Mouse (Mus musculus): Measurements from ENCODE around the gene A230072I06Rik. TPM values are rescaled to one million over a fixed set of nuclear protein-coding genes. Genes with fewer than 3 reads are reported as not detected.

The A230072I06Rik gene
- not detected in 2 replicates for polyA plus RNA-seq (2015; fragmentation: Nextera tagmentation; extraction: Ambion mirVana)

GRCm38 (mm10) chr8:12278663-12279312 is at the start of gene A230072I06Rik:
Gene A230072I06Rik (plus strand): TSS chr8:12278819.
- 52% methylated on average over 12 of the region's 12 CpGs for WGBS (ENCODE audit: insufficient replicate concordance)

GRCm38 (mm10) chr8:12234039-12234438 is 44.6 kb upstream of the A230072I06Rik start:
- ATAC-seq (ENCODE audit: low read depth) (no peak), DNase-seq (no peak)
- Histone ChIP-seq H3K27ac (no peak overlapping the region), H3K9ac (no peak overlapping the region), H3K27me3 (no peaks in the 10 kb centered on the region), H3K4me1 (replicated peaks) (no peaks in the 10 kb centered on the region), H3K4me3 (replicated peaks) (no peak overlapping the region), H3K9me3 (replicated peaks) (no peaks in the 10 kb centered on the region), H3K4me2 (no peak overlapping the region), H3K36me3 (no peaks in the 10 kb centered on the region)
- WGBS (ENCODE audit: insufficient replicate concordance), result 65% methylated on average over 11 of the region's 11 CpGs

More at GRCm38 (mm10) chr8:12278663-12279312, at the start of gene A230072I06Rik:
- 0 out of 2 replicates have a peak, but pooled peaks cover 2% of the 10 kb centered on the region for H3K27me3 ChIP-seq
- no peak within 1 kb of the TSS for H3K9ac ChIP-seq
- no peak for ATAC-seq (ENCODE audit: low read depth)
- no peak within 1 kb of the TSS for H3K4me2 ChIP-seq
- no peak within 1 kb of the TSS for H3K4me3 ChIP-seq (replicated peaks)
- no peaks in the 10 kb centered on the region for H3K9me3 ChIP-seq (replicated peaks)
- no peaks in the 10 kb centered on the region for H3K36me3 ChIP-seq
- no peak within 1 kb of the TSS for H3K27ac ChIP-seq
- H3K4me1 ChIP-seq (replicated peaks), result peaks cover 3% of the 10 kb centered on the region; the same call in 1 of the 2 replicates
- DNase-seq, result no peak

GRCm38 (mm10) chr8:12238775-12239174 is 39.8 kb upstream of the A230072I06Rik start:
- ATAC-seq (ENCODE audit: low read depth), result no peak
- Histone ChIP-seq H3K27me3 (no peaks in the 10 kb centered on the region), H3K9me3 (replicated peaks) (no peaks in the 10 kb centered on the region), H3K4me1 (replicated peaks) (no peaks in the 10 kb centered on the region), H3K9ac (no peak overlapping the region), H3K36me3 (no peaks in the 10 kb centered on the region), H3K4me3 (replicated peaks) (no peak overlapping the region), H3K4me2 (no peak overlapping the region), H3K27ac (no peak overlapping the region)
- 68% methylated on average over 7 of the region's 7 CpGs for WGBS (ENCODE audit: insufficient replicate concordance)
- no peak for DNase-seq

- WGBS (ENCODE audit: insufficient replicate concordance), result 56% methylated on average over 9 of the region's 9 CpGs
Measured at GRCm38 (mm10) chr8:12240143-12240542, 38.5 kb upstream of the A230072I06Rik start.

GRCm38 (mm10) chr8:12243746-12244145 is 34.9 kb upstream of the A230072I06Rik start:
- Histone ChIP-seq H3K9me3 (replicated peaks) (no peaks in the 10 kb centered on the region), H3K4me3 (replicated peaks) (no peak overlapping the region), H3K4me2 (no peak overlapping the region), H3K27me3 (no peaks in the 10 kb centered on the region), H3K9ac (no peak overlapping the region), H3K4me1 (replicated peaks) (no peaks in the 10 kb centered on the region), H3K27ac (no peak overlapping the region), H3K36me3 (no peaks in the 10 kb centered on the region)
- no peak for DNase-seq
- WGBS (ENCODE audit: insufficient replicate concordance), result 44% methylated on average over 1 of the region's 1 CpGs
- ATAC-seq (ENCODE audit: low read depth), result no peak

More at GRCm38 (mm10) chr8:12240143-12240542, 38.5 kb upstream of the A230072I06Rik start:
- Histone ChIP-seq H3K4me3 (replicated peaks) (no peak overlapping the region), H3K27ac (no peak overlapping the region), H3K9ac (no peak overlapping the region), H3K36me3 (no peaks in the 10 kb centered on the region), H3K9me3 (replicated peaks) (no peaks in the 10 kb centered on the region), H3K4me1 (replicated peaks) (no peaks in the 10 kb centered on the region), H3K4me2 (no peak overlapping the region), H3K27me3 (no peaks in the 10 kb centered on the region)
- DNase-seq (no peak), ATAC-seq (ENCODE audit: low read depth) (no peak)

GRCm38 (mm10) chr8:12259890-12260289 is 18.7 kb upstream of the A230072I06Rik start:
- Histone ChIP-seq H3K27ac (no peak overlapping the region), H3K9me3 (replicated peaks) (no peaks in the 10 kb centered on the region), H3K27me3 (no peaks in the 10 kb centered on the region), H3K36me3 (no peaks in the 10 kb centered on the region), H3K9ac (no peak overlapping the region), H3K4me1 (replicated peaks) (no peaks in the 10 kb centered on the region), H3K4me2 (no peak overlapping the region), H3K4me3 (replicated peaks) (no peak overlapping the region)
- WGBS (ENCODE audit: insufficient replicate concordance), result 44% methylated on average over 2 of the region's 2 CpGs
- ATAC-seq (ENCODE audit: low read depth) (no peak), DNase-seq (no peak)

GRCm38 (mm10) chr8:12260476-12261029 is 18.1 kb upstream of the A230072I06Rik start:
- Histone ChIP-seq H3K9me3 (replicated peaks) (no peaks in the 10 kb centered on the region), H3K4me1 (replicated peaks) (no peaks in the 10 kb centered on the region), H3K4me2 (no peak overlapping the region), H3K4me3 (replicated peaks) (no peak overlapping the region), H3K27me3 (no peaks in the 10 kb centered on the region), H3K27ac (no peak overlapping the region), H3K36me3 (no peaks in the 10 kb centered on the region), H3K9ac (no peak overlapping the region)
- no peak for DNase-seq
- no peak for ATAC-seq (ENCODE audit: low read depth)
- 53% methylated on average over 6 of the region's 6 CpGs for WGBS (ENCODE audit: insufficient replicate concordance)

GRCm38 (mm10) chr8:12261556-12261955 is 17.1 kb upstream of the A230072I06Rik start:
- Histone ChIP-seq H3K4me2 (no peak overlapping the region), H3K27me3 (no peaks in the 10 kb centered on the region), H3K4me1 (replicated peaks) (no peaks in the 10 kb centered on the region), H3K9ac (no peak overlapping the region), H3K36me3 (no peaks in the 10 kb centered on the region), H3K9me3 (replicated peaks) (no peaks in the 10 kb centered on the region), H3K27ac (no peak overlapping the region), H3K4me3 (replicated peaks) (no peak overlapping the region)
- DNase-seq (no peak), ATAC-seq (ENCODE audit: low read depth) (no peak)
- 40% methylated on average over 4 of the region's 4 CpGs for WGBS (ENCODE audit: insufficient replicate concordance)

GRCm38 (mm10) chr8:12264996-12265395 is 13.6 kb upstream of the A230072I06Rik start:
- no peaks in the 10 kb centered on the region for H3K9me3 ChIP-seq (replicated peaks)
- H3K27me3 ChIP-seq, result no peaks in the 10 kb centered on the region
- no peak overlapping the region for H3K9ac ChIP-seq
- 76% methylated on average over 8 of the region's 8 CpGs for WGBS (ENCODE audit: insufficient replicate concordance)
- H3K4me1 ChIP-seq (replicated peaks), result no peaks in the 10 kb centered on the region
- ATAC-seq (ENCODE audit: low read depth), result no peak
- no peak for DNase-seq
- no peaks in the 10 kb centered on the region for H3K36me3 ChIP-seq
- H3K4me3 ChIP-seq (replicated peaks), result no peak overlapping the region
- no peak overlapping the region for H3K27ac ChIP-seq
- no peak overlapping the region for H3K4me2 ChIP-seq

GRCm38 (mm10) chr8:12267863-12268262 is 10.8 kb upstream of the A230072I06Rik start:
- no peak overlapping the region for H3K9ac ChIP-seq
- 72% methylated on average over 5 of the region's 5 CpGs for WGBS (ENCODE audit: insufficient replicate concordance)

GRCm38 (mm10) chr8:12268306-12268829 is 10.3 kb upstream of the A230072I06Rik start:
- Histone ChIP-seq H3K4me2 (no peak overlapping the region), H3K36me3 (no peaks in the 10 kb centered on the region), H3K27me3 (no peaks in the 10 kb centered on the region), H3K9ac (no peak overlapping the region), H3K4me1 (replicated peaks) (no peaks in the 10 kb centered on the region), H3K4me3 (replicated peaks) (no peak overlapping the region), H3K9me3 (replicated peaks) (no peaks in the 10 kb centered on the region), H3K27ac (no peak overlapping the region)
- 49% methylated on average over 14 of the region's 14 CpGs for WGBS (ENCODE audit: insufficient replicate concordance)
- ATAC-seq (ENCODE audit: low read depth) (no peak), DNase-seq (no peak)

More at GRCm38 (mm10) chr8:12267863-12268262, 10.8 kb upstream of the A230072I06Rik start:
- ATAC-seq (ENCODE audit: low read depth) (no peak), DNase-seq (no peak)
- Histone ChIP-seq H3K27me3 (no peaks in the 10 kb centered on the region), H3K9me3 (replicated peaks) (no peaks in the 10 kb centered on the region), H3K4me3 (replicated peaks) (no peak overlapping the region), H3K4me1 (replicated peaks) (no peaks in the 10 kb centered on the region), H3K27ac (no peak overlapping the region), H3K36me3 (no peaks in the 10 kb centered on the region), H3K4me2 (no peak overlapping the region)

Data from liver, embryonic 13.5 days (tissue).